Mouse (Mus musculus): Measurements from ENCODE around the gene Gm36176.

The Gm36176 gene

DNA sequence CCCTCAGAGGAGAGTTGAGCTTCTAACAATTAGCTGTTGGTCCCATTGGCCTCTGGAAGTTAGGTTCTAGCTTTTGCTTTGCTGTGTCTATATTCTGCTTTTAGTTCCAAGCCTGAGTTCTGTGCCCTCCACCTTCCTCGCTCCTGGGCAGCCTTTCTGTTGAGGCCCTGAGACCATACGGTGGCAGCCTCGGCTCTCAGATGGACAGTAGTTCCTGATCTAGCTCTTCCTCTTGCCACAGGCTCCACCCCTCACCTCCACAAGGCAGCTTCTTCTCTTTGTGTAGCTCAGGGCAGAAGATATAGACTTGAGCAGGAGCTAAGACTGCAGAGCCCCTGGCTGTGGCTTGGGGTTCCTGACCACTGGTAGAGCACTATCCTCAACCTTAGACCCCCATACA lies 33.7 kb downstream of the Gm36176 start:
- no peak for DNase-seq (ENCODE audit: inconsistent ontology term)

DNA sequence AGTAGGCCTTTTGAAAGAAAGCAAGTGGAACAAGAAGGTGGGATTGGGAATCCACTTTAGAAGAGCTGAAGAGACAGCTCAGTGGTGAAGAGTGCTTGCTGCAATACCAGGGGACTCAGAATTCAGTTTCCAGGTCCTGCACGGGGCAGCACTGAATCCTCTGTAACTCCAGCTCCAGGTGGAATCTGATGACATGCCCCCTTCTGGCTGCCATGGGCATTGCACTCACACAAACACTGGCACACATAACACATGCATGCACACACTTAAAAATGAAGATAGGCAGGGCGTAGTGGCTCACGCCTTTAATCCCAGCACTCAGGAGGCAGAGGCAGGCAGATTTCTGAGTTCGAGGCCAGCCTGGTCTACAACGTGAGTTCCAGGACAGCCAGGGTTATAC lies 36.0 kb downstream of the Gm36176 start:
- no peak for DNase-seq (ENCODE audit: inconsistent ontology term)

DNA sequence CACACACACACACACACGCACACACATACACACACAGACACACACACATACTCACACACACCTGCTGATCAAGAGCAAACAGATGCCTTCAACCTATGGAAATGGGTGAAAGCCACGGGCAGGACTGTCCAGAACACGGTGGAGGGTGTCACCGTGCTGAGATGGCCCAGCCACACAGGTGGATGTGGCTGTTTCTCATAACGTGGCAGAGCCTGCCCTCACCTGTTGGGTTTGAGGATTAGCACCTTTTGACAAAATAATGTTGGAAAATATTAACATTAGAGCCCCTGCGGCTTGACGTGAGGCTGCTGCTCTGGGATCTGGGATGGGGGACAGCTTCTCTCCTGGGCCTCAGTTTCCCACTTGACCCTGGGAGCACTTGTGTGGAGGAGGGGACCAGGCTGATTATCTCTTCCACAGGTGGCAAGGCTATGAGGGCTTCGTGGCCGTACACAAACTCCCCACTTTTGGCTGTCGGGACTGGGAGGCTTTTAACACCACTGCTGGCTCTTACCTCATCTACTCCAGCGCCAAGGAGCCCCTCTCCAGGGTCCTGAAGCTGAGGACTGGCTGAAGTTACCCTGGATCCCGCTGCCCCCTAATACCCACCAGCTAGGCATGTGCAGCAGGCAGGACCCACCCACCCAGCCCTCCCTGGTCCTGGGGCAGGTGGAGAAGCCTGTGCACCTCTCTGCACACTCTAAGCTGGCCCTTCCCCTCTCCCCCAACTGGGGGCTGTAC lies 39.6 kb downstream of the Gm36176 start:
- DNase-seq (ENCODE audit: inconsistent ontology term): no peak

DNA sequence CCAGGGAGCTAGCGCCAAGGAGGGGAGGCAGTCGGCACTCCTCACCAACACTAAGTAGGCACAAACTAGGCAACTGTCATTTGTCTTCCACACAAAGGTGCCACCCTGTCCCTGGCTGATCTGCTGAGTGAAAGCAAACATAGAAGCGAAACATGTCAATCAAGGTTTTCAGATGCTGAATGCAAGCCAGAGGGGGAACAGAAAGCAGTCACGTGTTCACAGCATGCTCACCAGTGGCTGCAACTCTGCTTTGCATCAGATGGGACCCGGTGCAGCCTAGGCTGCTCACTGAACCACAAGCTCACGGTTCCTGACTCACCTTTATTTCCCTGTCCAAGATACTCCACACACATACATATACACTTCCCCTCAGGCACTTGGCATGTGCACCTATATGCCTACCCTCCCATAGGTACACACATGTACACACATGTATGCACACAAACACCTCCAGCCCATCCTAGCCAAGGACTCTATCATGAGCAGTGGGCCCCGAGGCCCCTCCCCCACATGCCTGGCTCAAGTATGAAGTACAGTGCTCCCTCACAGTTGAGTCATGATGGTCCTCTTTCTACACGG lies 44.5 kb downstream of the Gm36176 start:
- DNase-seq (ENCODE audit: inconsistent ontology term): no peak

DNA sequence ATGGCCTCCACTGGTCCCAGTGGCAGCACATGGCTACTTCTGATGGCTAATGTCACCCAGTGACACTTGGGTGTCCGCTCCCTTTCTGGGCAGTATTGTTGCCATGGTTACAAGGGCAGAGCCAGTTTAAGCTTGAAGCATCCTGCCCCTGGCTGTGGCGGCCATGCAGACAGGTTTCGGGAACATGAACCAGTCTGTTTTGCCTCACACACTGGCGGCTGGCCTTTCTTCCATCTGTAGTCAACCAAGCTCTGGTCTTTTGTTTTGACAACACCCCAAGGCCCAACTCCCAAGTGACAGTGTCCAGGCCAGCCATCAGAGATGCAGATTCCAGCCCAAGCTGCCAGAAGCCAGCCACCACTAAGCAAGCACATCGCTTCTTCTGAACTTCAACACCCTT lies 49.0 kb downstream of the Gm36176 start:
- no peak for DNase-seq (ENCODE audit: inconsistent ontology term)

All from Muller cell, postnatal 12 days (primary cell).